Mouse (Mus musculus) heart, postnatal 0 days (tissue): Measurements from ENCODE around the gene Flt1.

Experiments
- CTCF ChIP-seq: IDR thresholded peaks from 2 replicates; pipeline ENCODE4 v1.5.1; 2016; ENCODE audit warnings: antibody characterized with exemption, control low read depth, low read depth
- EP300 ChIP-seq: IDR thresholded peaks from 2 replicates; pipeline ENCODE4 v1.6.1; 2016; ENCODE audit warnings: antibody characterized with exemption, low read depth

GRCm38 (mm10) chr5:147584648-147585047 lies 141.2 kb downstream of the Flt1 start:
- TF ChIP-seq CTCF = no peak
- no peak for TF ChIP-seq EP300
